16 mouse cellular contexts compared by ENCODE assay signal in the genomic region with DNA sequence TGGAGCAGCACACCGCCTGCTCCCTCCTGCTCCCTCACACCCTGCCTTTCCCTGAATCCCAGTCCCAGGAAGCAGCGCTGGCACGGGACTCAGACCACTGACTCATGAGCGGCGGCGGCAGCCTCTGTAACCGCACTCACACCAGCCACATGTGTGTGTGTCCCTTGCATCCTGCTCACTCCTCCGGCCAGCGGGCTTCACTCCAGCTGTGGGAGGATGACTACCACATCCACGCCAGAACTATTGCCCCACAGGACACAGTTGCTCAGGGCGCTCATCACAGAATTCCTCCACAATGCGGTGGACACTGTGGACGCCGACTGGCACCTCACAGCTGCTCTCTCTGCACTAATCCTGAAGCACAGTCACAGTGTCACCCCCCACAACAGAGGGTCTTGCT. TPM values are rescaled to one million over a fixed set of nuclear protein-coding genes. Genes with fewer than 3 reads are reported as not detected.
A peak's percentile ranks its signal among the peaks of the same experiment; 100 is the strongest.
DNase-seq lines count a peak whose midpoint lies in the region; ATAC-seq and TF ChIP-seq lines count a peak whose summit lies in the region.
"Had no signal": no experiment of that assay in that cellular context is flagged by ENCODE, and none has a peak within 500 bp of the region (broad histone marks: within the 10 kb centered on the region; RNA-seq: fewer than 3 reads in every experiment).

No protein-coding gene starts in this region.

- H3K27me3 ChIP-seq in heart, embryonic 12.5 days (replicated peaks): peaks cover 5% of the 10 kb centered on the region
- no peaks in the 10 kb centered on the region for H3K27me3 ChIP-seq in hindbrain, embryonic 10.5 days (ENCODE audit: insufficient read depth, poor library complexity, severe bottlenecking)
- H3K27me3 ChIP-seq: liver, embryonic 13.5 days; neural tube, embryonic 15.5 days had no signal

- 55% methylated on average over 14 of the region's 14 CpGs for WGBS in heart, embryonic 12.5 days
- 72% methylated on average over 14 of the region's 14 CpGs for whole genome bisulfite sequencing in hindbrain, embryonic 10.5 days

- no peak for ATAC-seq in heart, embryonic 12.5 days (ENCODE audit: insufficient number of reproducible peaks, low FRiP score)
- ATAC-seq: forebrain, embryonic 14.5 days had no signal

- H3K4me2 ChIP-seq in heart, embryonic 12.5 days: no peak overlapping the region
- H3K4me2 ChIP-seq: liver, embryonic 13.5 days; neural tube, embryonic 15.5 days had no signal

- DNase-seq in heart, adult 18-20 months: peak; percentile 75 to 87
- no peak for DNase-seq in ES-E14 (ENCODE audit: low read depth, low spot score)
- DNase-seq in gastrocnemius, postnatal 25 days: peak; percentile 79
- DNase-seq in lung, postnatal 25 days (ENCODE audit: low spot score): peak; percentile 29
- DNase-seq in left cerebral cortex, adult 8-10 months (ENCODE audit: low spot score in 2 of 2): no peak
- DNase-seq in spleen, postnatal 36 days (ENCODE audit: low spot score in 2 of 2): no peak
- no peak for DNase-seq in hindbrain, embryonic 10.5 days (ENCODE audit: low spot score)
- DNase-seq: layer of hippocampus, postnatal 36 days; liver, embryonic 13.5 days; midbrain, embryonic 14.5 days; thymus, postnatal 25 days had no signal

- no peak overlapping the region for H3K9ac ChIP-seq in heart, embryonic 12.5 days
- 0 out of 2 replicates have a peak overlapping the region, but pooled peaks have one; percentile 12 for H3K9ac ChIP-seq in ES-E14 (ENCODE audit: insufficient read depth, low read depth, low read length, poor library complexity, severe bottlenecking)
- H3K9ac ChIP-seq: liver, embryonic 13.5 days; neural tube, embryonic 15.5 days had no signal

- peaks cover 22% of the 10 kb centered on the region for H3K4me1 ChIP-seq in heart, embryonic 12.5 days (replicated peaks)
- H3K4me1 ChIP-seq in ES-E14 (ENCODE audit: control insufficient read depth in 2 of 2, insufficient read depth in 2 of 2, low read length in 2 of 2, poor library complexity in 1 of 2): peaks cover 5 to 16% of the 10 kb centered on the region in 2 experiments; a peak in 3 of 4 replicates
- peaks cover 43% of the 10 kb centered on the region for H3K4me1 ChIP-seq in hindbrain, embryonic 10.5 days (replicated peaks)

- no peaks in the 10 kb centered on the region for H3K36me3 ChIP-seq in heart, embryonic 12.5 days
- H3K36me3 ChIP-seq in ES-E14 (ENCODE audit: control insufficient read depth, insufficient read depth, low read length, poor library complexity, severe bottlenecking): no peaks in the 10 kb centered on the region
- H3K36me3 ChIP-seq in hindbrain, embryonic 10.5 days: no peaks in the 10 kb centered on the region
- H3K36me3 ChIP-seq: liver, embryonic 13.5 days; neural tube, embryonic 15.5 days had no signal

- in situ Hi-C loops in ES-E14 (cut with MboI; ENCODE audit: low sequenced_read_pairs in 2 of 2, unreplicated experiment in 2 of 2): no loop called here

- H3K9me3 ChIP-seq in heart, embryonic 12.5 days (replicated peaks): no peaks in the 10 kb centered on the region
- no peaks in the 10 kb centered on the region for H3K9me3 ChIP-seq in ES-E14 (ENCODE audit: control insufficient read depth, insufficient read depth, low read depth, low read length)
- no peaks in the 10 kb centered on the region for H3K9me3 ChIP-seq in hindbrain, embryonic 10.5 days
- H3K9me3 ChIP-seq: liver, embryonic 13.5 days; neural tube, embryonic 15.5 days had no signal

- H3K27ac ChIP-seq in heart, embryonic 12.5 days (ENCODE audit: poor library complexity, severe bottlenecking): no peak overlapping the region
- H3K27ac ChIP-seq in ES-E14 (ENCODE audit: insufficient read depth, low read depth, low read length, poor library complexity, severe bottlenecking): no peak overlapping the region
- no peak overlapping the region; the same call in 1 of the 2 replicates for H3K27ac ChIP-seq in hindbrain, embryonic 10.5 days
- H3K27ac ChIP-seq: kidney, postnatal 0 days; liver, embryonic 13.5 days; neural tube, embryonic 15.5 days had no signal

- no peak overlapping the region for H3K4me3 ChIP-seq in heart, embryonic 12.5 days
- peak overlapping the region; percentile 15 to 18; a peak in 2 of 4 replicates for H3K4me3 ChIP-seq in ES-E14 (ENCODE audit: insufficient read depth in 1 of 2, low read depth in 1 of 2, low read length in 2 of 2, poor library complexity in 1 of 2, severe bottlenecking in 1 of 2)
- H3K4me3 ChIP-seq in hindbrain, embryonic 10.5 days: no peak overlapping the region
- H3K4me3 ChIP-seq: liver, embryonic 13.5 days; neural tube, embryonic 15.5 days had no signal

TF ChIP-seq in ES-E14, 5 proteins besides CTCF, POLR2A, EP300 and RAD21:
- TF ChIP-seq ZNF384 (IDR thresholded peaks at IDR 0.05; ENCODE audit: low read depth, low read length): no peak
- no peak for TF ChIP-seq CHD2 (IDR thresholded peaks at IDR 0.05; ENCODE audit: low read depth, low read length)
- TF ChIP-seq MAFK (IDR thresholded peaks at IDR 0.05; ENCODE audit: insufficient read depth, low read depth, low read length): no peak
- TF ChIP-seq ZC3H11A (IDR thresholded peaks at IDR 0.05; ENCODE audit: borderline replicate concordance, low read depth, low read length): no peak

RNA-seq across cellular contexts. Expression of gene Eps8l3, which starts 47.4 kb away (rescaled TPM):
- not detected for total RNA-seq in heart, adult 18-20 months (2021)
- polyA plus RNA-seq in heart, embryonic 12.5 days (2016; fragmentation: Nextera tagmentation; extraction: Ambion mirVana): 0.23 TPM in 1 of 2 replicates, not detected in the other
- not detected in 2 replicates for total RNA-seq in ES-E14 (2012; rRNA removed)
- total RNA-seq in gastrocnemius, postnatal 25 days (2021): not detected
- not detected for total RNA-seq in left cerebral cortex, adult 8-10 months (2022)
- polyA plus RNA-seq in hindbrain, embryonic 10.5 days (2016; fragmentation: Nextera tagmentation; extraction: Ambion mirVana): not detected in 2 replicates
- total RNA-seq: hematopoietic stem cell, adult 5-6 weeks; layer of hippocampus, postnatal 36 days had no signal
- polyA plus RNA-seq: forebrain, embryonic 14.5 days; liver, embryonic 13.5 days; midbrain, embryonic 14.5 days; neural tube, embryonic 15.5 days had no signal

Comparison
In these comparisons a context has a peak if more than half of its experiments do, and no peak if none do; other contexts are left out.
1. DNase-seq: peak in heart, adult 18-20 months (2 of 2), gastrocnemius, postnatal 25 days (single experiment) and lung, postnatal 25 days (single experiment); none in ES-E14 (single experiment), left cerebral cortex, adult 8-10 months (0 of 2), spleen, postnatal 36 days (0 of 2) and hindbrain, embryonic 10.5 days (single experiment).
2. H3K4me3 ChIP-seq: peak in ES-E14 (2 of 2); none in heart, embryonic 12.5 days (single experiment) and hindbrain, embryonic 10.5 days (single experiment).